Mouse (Mus musculus): ENCODE data around the gene Spi1.

DNA sequence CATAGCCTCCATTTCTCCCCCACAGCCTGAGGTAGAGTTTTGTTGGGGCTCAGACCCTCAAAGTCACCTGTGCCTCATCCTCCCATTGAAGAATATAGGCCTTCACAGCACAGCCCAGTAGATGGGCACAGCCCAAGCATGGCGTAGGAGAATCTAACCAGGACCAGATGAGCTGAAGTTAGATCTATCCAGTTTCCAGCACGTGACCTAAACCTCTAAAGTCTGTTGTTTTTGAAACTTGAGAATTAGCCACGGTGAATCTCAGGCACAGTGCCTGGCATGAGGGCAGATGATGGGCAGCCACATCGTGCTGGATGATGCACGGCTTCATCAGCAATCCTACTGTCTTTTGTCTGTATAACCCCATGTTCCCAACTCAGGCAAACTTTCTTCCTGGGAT, 23.8 kb upstream of the Spi1 start:
- TF ChIP-seq CTCF (IDR thresholded peaks at IDR 0.05; ENCODE audit: control insufficient read depth, insufficient read depth, low read length) (no peak), POLR2A (IDR thresholded peaks at IDR 0.05; ENCODE audit: borderline replicate concordance, control insufficient read depth, low read depth, low read length) (no peak)

Measured in bone marrow, adult 2 months (tissue).